Mouse (Mus musculus) CD4-positive helper T cell, adult 2 months (primary cell): ENCODE results near the gene Nop9.

Experiments used
- DNase-seq: peaks from one replicate; pipeline ENCODE4 v3.0.0-alpha.2; 2012; ENCODE audit warnings: low read depth, missing footprints, low spot score

Nop9 gene

GRCm38 (mm10) chr14:55769087-55769703 lies 23.7 kb downstream of the Nop9 start:
- no peak for DNase-seq

GRCm38 (mm10) chr14:55776711-55777110 lies 31.2 kb downstream of the Nop9 start:
- DNase-seq = no peak

GRCm38 (mm10) chr14:55777176-55777575 lies 31.7 kb downstream of the Nop9 start:
- no peak for DNase-seq

GRCm38 (mm10) chr14:55777806-55778205 lies 32.3 kb downstream of the Nop9 start:
- DNase-seq = no peak

DNA sequence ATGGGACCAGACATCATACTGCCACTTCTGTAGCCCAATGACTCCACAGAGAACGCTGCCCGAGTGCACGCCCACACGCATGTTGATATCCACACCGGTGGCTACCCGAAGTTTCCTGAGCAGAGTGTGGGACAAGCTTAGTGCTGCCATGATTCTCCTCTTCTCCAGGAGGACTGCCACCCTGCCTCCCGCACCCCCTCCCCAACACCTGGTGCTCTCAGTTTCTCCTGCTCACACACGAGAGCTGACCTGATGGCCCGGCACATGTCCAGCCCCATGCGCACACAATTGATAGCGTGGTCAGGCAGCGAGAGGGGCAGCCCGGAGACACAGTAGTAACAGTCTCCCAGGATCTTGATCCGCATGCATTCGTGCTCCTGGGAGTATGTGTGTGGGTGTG lies 33.2 kb downstream of the Nop9 start:
- no peak for DNase-seq

DNA sequence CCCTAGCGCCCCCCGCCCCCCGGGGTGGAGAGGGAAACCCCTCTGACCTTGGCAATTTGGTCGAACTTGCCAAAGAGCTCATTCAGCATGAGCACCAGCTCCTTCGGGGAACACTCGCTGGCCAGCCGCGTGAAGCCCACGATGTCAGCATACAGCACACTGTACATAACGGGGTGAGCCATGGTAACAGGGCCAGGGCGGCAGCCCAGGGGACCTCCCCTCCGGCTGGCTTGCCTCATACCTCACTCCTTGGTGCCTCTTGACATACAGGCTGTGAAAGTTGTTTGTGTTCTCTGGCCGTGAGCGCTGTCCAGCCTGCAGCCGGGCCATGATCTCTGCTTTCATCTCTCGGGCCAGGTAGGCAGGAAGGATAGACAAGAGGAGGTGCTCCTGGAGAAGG lies 34.2 kb downstream of the Nop9 start:
- DNase-seq = no peak

DNA sequence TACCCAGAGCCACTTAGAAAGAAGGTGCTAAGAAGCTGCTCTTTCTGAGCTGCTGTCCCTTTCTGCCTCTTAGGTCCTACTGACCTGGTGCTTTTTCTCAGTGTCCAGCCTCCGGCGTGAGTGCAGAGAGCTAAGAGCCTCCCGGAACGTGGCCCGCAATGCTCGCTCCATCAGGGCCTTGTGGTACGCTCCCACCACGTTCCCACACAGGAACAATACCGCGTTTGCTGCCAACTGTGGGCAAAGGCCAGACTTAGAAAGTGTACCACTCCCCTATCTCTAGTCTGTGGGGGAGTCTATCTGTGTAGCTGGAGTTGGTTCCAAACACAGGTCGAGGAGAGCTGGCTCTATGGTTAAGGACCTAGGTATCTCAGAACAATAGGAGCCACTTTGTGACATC lies 35.2 kb downstream of the Nop9 start:
- no peak for DNase-seq

GRCm38 (mm10) chr14:55781310-55781709 lies 35.8 kb downstream of the Nop9 start:
- peak; percentile 73 for DNase-seq

DNA sequence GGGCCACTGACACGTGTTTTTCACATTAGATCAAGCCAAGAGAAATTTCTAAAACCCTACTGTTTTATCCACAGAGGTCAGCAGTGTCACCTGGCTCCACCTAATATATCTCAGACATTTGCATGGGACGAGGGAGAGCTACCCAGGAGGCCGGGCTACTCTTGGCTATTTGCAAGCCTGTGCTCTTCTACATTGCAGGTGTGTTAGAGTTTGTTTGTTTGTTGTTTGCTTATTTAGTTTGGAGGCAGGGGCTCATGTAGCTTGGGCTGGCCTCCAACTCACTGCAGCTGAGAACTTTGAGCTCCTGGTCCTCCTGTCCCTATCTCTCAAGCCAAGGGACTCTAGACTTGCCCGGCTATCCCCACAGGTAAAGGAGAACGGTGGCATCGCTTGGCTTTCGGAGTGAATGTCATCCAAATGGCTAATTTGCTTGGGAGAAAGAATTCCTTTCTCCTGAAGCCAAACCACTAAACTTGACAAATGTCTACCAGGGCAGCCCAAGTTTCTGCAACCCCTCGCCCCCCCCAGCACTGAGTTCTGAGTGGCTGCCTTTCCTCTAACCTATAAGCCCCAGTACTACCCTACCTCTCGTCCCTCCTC lies 37.0 kb downstream of the Nop9 start:
- DNase-seq = no peak

DNA sequence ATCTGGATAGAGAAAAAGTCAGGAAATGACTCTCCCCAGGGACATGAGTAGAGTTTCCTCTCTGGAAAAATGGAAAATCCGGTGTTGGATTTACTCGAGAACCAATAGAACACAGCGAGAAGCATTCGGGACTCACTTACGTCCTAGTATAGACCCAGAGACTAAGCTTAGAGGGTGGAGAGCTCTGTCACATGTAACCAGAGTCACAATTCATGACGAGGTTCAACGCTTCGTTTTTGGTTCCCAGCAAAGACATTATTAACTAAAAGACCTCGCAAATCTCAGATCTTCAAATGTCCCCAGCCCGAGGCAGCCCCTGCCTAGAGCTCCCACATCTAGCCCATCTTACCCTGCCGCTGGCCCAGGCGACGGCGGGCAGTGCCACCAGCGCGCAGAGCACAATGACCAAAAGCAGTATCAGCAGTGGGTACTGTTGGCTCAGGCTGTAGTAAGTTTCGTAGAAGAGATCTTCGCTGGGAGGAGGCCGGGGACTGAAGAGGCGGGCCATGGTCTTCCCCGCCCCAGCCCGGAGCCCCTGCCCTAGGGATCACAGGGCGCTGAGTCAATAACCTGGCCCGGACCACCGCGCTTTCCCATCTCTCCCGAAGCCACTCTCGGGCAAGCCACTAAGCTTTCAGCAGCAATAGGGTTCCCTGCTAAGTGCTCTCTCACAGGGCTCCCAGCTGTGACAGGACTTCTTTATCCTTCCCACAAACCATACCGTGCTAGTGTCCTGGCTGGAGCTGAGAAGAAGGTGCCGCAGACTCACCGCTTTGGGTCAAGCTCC lies 37.9 kb downstream of the Nop9 start:
- no peak for DNase-seq

GRCm38 (mm10) chr14:55783958-55784235 lies 38.4 kb downstream of the Nop9 start, which contains the start of gene Adcy4:
TSS of gene Adcy4 (minus strand) at chr14:55784095.
- no peak for DNase-seq

DNA sequence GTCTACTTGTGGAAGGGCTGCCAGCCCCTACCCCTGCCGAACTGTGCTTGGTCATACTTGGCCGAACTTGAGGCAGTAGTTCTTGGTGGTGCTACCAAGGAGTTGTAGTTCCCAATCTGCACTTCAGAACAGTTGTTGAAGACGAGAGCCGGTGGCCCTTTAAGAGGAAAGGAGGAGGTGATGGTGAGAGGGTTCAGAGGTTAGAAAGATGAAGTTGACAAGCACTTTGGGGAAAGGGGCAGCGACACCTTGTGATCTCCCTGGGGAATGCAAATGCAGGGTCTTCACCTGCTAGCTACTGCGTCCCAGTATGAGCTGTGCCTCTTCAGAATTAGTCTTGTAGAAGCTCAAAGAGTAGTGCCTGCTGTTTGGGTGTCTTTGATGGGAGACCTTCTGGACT lies 39.7 kb downstream of the Nop9 start:
- DNase-seq = no peak

GRCm38 (mm10) chr14:55787731-55788130 lies 42.2 kb downstream of the Nop9 start:
- no peak for DNase-seq

DNA sequence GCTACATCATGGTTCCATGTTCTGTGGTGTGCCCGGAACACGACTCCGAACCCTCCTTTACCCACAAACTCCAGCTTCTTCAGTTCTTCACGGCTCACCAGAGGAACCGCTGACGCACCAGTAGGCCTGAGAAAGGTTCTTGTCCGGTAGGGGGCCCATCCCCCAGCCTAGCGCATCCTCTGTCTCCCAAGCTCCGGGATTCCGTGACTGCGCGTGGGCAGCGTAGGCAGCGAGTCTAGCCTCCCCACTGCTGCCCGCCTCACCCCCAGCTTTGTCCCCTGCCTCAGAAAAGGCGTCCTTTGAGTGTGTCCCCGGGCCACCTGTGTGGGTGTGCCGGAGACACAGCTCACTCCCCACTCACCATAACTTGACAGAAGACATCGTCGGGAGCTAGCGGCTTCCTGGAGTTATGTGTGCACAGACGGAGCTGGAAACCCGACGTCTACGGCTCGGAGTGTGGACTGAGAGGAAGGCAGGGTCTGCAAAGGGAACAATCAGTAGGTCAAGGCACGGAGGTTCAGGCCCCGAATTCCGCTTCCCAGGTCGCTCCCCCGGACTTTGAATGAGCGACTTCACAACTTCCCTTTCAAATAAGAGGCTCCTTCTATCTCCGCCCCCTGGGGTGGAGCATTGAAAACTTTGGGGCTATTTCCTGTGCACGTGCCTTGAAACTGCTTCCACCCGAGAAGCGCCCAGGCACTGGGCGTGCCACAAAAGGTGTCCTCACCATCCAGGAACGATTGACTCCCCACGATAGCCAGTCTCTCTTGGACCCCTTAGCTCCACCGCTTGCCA lies 43.0 kb downstream of the Nop9 start, which contains the start of gene Ripk3:
TSS of gene Ripk3 (minus strand) at position 610 of the 795 bp plus-strand sequence.
- DNase-seq = peak; percentile 82

DNA sequence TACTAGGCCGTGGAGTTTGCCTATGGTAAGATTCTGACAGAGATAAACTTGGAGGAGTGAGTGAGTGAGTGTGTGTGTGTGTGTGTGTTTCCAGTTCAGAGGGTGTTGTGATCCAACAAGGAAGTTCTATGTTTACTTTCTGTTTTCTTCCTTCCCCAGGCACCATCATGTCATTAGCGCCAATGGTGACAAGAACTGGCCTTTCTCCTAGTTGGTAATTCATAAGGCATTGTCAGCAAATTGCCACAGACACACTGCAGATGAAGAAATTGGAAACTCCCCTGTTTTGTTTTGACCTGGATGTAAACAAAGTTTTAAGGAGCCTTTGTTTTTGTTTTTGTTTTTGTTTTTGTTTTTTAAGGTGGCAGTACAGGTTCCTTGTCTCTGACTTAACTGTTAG lies 48.0 kb downstream of the Nop9 start:
- no peak for DNase-seq

- DNase-seq = no peak
These were observed 48.5 kb downstream of the Nop9 start for GRCm38 (mm10) chr14:55793946-55794345.

- no peak for DNase-seq
These were observed 50.1 kb downstream of the Nop9 start for GRCm38 (mm10) chr14:55795380-55796163.
